Mouse (Mus musculus): ENCODE measurements around the gene Cacng7. TPM values are rescaled to one million over a fixed set of nuclear protein-coding genes. Genes with fewer than 3 reads are reported as not detected.

Gene Cacng7
- polyA plus RNA-seq, 1 experiment = 214 TPM

DNA sequence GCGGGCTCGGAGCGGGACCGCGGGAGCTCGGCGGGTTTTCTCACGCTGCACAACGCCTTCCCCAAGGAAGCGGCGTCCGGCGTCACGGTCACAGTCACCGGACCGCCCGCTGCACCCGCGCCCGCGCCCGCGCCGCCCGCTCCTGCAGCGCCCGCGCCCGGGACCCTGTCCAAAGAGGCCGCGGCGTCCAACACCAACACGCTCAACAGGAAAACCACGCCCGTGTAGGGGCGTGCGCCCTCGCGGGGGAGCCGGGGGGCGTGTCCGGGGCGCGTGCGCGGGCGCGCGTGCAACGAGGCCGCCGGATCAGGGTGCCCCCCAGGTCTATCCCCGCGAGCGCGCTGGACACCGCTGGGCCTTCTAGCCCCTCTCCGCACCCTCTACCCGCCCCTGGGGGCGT lies 82.6 kb downstream of the Cacng7 start:
- Histone ChIP-seq H3K4me3 (ENCODE audit: insufficient read depth, low read length) (no peak overlapping the region), H3K27ac (ENCODE audit: insufficient read depth, low read length) (no peak overlapping the region), H3K4me1 (ENCODE audit: control insufficient read depth, insufficient read depth, low read length) (no peaks in the 10 kb centered on the region)
- TF ChIP-seq CTCF (IDR thresholded peaks at IDR 0.05; ENCODE audit: extremely low read depth, insufficient read depth, low read length) (no peak), POLR2A (IDR thresholded peaks at IDR 0.05; ENCODE audit: extremely low read depth, insufficient read depth, low read length) (no peak)

Other genes with a start within 250 kb of the Cacng7 start
- gene AU018091, start 163.8 kb upstream of the Cacng7 start, polyA plus RNA-seq (2012; rRNA removed) = not detected in 2 replicates
- 0.04 TPM in 1 of 2 replicates, not detected in the other for gene Nlrp12, start 83.2 kb upstream of the Cacng7 start, polyA plus RNA-seq (2012; rRNA removed)
- 70.8 and 76.1 TPM in 2 replicates for gene Myadm, start 43.9 kb upstream of the Cacng7 start, polyA plus RNA-seq (2012; rRNA removed)
- 148 and 167 TPM in 2 replicates for gene Prkcg, start 43.8 kb upstream of the Cacng7 start, polyA plus RNA-seq (2012; rRNA removed)
- gene Cacng8, start 57.7 kb downstream of the Cacng7 start, polyA plus RNA-seq (2012; rRNA removed) = 50.3 and 63.3 TPM in 2 replicates
- 0.81 and 1.4 TPM in 2 replicates for gene Cacng6, start 91.2 kb downstream of the Cacng7 start, polyA plus RNA-seq (2012; rRNA removed)
- 0.06 TPM in 1 of 2 replicates, not detected in the other for gene Tarm1, start 169.7 kb downstream of the Cacng7 start, polyA plus RNA-seq (2012; rRNA removed)

Measured in cortical plate, adult 2 months (tissue).